Mouse (Mus musculus): ENCODE measurements at regions not wholly inside any gene's neighbourhood (a gene's known extent, or its start where the extent isn't known, plus 50 kb on each side); places are given as distances from the start of the nearest gene placed in this dataset.
"Not testable (repeated sequence)": the region's sequence is repeated elsewhere in the genome, so short reads cannot be mapped to it uniquely, and the experiment has no call there.

DNA sequence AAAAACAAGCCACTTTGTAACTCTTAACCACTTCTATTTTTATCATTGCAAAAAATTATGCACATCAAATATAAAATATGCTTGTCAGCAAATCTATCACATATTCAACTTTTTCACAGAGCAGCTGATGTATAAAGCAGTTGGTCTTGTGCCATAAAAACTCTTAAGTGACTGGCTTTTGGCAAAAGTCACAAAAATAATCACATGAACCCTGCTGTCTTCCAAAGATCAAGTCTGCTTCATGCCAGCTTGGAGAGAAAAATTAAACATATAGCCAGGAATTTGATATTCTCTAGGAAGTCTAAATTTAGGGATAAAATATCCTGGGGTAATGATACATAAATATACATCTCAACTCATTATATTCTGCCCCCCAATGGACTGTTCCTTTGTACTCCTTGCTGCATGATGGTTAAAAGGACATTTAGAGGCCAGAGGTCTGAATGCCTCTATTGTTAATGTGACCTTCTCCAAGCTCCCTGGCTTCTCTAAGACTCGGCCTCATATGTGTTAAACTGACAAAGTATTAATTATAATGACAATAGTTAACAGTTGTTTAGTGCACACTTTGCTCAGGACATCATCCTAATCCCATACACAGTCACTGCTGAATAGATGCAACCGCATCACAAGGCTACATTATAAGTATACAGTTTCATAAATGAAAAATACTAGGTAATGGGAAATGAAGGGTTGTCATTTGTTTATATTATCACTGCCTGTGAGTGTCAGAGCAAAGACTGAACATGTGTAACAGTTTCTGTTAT lies 422.9 kb upstream of the Hs3st1 start:
- no peak for DNase-seq (ENCODE audit: low spot score)

DNA sequence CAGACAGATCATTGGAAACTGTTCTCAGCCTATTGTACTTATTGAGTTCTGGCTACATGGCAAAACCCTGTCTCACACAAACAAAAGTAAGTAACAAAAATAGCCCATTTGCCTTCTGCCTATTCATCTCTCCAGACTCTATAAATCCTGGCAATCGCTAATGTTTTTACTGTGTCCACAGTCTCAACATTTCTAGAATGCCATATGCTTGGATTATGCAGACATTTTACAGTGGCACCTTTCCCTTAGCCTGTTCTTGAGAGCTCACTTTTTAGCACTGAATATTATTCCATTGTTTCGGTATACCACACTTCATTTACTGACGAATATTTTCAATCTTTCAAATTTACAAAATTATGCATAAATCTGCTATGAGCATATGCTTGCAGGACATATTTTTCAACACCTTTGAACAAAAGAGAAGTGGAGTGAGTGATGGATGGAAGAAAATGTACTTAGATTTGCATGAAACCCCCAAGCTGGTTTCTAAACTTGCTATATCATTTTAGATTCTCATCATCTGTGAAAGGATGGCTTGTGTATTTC lies 381.5 kb upstream of the Hs3st1 start:
- DNase-seq (ENCODE audit: low spot score), result no peak

DNA sequence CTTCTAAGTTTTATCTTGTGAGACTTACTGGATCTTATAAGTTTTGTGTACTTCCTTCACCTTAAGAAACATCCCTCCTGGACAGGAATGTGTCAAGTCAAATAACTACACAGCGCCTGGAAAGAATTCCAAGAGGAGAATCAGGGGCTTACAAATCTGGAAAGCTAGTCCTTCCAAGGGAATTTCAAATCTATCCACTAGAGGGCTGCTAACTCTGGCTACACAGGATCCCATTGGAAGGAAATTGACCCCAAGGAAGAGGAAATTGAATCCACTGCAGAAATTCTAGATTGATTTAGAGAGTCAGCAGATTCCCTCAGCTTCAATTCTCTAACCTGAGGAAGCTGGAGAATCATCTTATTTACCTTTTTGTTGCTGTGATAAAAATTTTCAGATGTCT lies 369.1 kb upstream of the Hs3st1 start:
- DNase-seq (ENCODE audit: low spot score), result no peak

DNA sequence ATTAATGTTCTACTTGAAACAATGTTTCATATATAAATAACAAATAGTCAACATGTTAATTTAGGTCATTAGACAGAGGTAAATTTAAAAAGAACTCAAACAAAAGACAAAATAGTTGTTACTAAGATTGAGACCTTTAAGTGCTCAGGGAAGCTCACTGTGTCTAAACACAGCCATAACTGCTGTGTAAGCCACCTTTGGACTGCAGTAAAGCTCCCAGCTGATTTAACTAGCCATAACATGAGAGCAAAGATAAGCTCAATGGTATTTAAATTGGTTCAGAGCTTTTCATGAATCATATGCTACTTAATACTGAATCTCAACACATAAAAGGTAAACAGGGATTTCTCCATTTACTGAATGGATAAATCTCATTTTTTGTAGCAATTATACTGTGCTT lies 361.6 kb upstream of the Hs3st1 start:
- no peak for DNase-seq (ENCODE audit: low spot score)

DNA sequence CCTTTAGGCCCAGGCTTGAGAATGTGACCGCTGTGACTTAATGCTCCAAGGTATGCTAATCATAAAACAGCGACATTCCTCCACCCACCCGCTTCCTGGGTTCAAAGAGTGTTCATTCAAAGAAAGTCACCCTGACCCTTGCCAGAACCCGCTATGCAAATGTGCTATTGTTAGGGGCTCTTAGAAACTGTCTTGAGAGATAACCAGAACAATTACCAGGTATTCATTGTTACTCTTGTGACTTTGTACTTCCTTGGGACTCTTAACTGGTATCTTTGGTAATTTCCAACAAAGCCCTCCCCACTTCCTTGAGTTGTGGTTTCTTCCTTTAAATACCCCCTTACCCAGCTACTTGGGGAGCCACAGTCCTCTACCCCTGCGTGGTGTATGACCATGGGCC lies 334.3 kb upstream of the Hs3st1 start:
- DNase-seq (ENCODE audit: low spot score), result not testable (repeated sequence)

DNA sequence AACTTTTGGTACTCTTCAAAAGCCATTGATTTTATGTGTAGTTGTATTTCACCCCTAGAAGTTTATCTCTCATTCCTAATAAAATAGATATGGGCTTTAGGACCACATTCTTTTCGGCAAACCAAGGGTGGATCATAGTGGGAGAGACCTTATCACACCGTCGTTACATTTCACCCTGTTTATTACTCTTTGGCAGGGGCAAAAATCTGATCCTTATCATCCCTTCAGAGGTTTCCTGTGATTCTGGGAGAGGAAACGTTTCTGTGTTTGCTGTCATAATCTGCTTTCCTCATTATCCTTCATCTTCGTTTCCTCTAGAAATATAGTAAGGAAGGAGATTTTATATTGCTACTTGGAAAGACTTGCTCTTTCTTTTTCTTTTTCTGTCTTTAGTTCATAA lies 290.0 kb upstream of the Hs3st1 start:
- DNase-seq (ENCODE audit: low spot score), result no peak

DNA sequence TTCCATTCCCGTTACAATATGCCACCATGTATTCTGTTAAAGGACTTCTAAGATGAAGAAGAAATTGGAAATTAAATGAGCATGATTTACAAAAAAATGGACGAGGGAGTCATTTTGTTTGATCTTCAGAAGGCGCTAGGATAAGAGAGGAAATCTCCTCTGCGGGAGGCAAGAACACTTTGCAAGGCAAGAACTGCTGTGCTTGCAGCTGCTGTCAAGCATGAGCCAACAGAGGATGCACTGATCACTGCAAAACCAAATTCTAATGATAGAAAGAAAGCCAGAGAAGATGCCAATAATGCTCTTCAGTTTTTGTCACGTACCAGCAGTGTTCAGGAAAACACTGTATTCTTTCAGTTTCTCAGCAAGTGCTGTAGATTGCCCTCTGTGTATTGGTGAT lies 279.2 kb upstream of the Hs3st1 start:
- DNase-seq (ENCODE audit: low spot score), result no peak

DNA sequence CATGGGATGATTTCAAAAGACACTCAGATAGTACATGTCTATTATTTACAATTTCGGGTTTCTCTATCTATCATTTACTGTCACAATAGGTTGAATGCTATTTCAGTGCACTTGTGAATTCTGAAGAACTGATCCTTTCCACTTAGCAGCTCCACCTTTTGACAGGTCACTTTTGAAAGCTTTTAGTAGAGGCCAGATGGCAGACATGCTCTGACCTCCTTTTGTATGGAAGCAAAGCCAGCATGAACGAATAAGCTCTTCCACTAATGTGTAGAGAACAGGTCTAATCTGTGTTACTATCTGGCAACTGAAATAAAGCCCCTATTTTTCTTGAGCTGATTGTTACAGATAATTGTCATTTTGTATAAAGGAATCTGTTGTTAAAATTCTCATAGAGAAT lies 278.4 kb upstream of the Hs3st1 start:
- DNase-seq (ENCODE audit: low spot score), result no peak

DNA sequence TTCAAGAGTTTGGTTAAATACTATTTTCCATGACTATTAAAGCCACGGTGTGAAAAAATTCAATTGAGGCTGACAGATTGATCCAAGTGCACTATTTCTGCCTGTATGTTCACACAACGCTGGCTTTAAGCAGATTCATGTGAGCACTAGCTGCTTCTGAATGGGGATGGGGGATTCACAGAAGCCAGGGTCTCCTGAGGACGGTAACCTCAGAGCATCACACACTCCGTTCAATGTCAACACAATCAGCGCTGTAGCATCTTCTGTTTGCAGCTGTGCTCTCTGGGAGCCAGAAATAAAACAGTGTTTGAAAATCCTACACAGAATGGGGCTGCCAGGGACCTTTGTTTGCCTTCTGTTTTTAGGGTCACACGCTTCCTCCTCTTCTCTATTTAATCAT lies 275.0 kb upstream of the Hs3st1 start:
- DNase-seq (ENCODE audit: low spot score), result no peak

DNA sequence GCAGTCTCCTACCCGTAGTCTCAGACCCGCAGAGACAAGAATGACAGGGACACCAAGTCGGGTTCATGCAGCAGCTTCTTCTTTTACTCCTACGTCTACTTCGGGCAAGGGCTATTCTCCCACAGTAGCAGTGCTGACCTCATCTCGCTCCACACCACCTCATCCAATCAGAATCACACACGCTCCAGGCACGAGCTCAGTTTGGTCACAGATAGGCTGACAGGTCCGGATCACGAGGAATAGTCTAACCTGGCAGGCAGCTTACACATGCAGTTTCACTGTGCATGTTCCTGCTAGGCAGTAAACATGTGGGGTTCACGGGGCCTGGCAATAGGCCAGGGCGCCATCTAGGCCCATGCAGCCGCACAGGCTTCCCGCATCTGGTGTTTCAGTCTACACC lies 260.7 kb upstream of the Hs3st1 start:
- no peak for DNase-seq (ENCODE audit: low spot score)

DNA sequence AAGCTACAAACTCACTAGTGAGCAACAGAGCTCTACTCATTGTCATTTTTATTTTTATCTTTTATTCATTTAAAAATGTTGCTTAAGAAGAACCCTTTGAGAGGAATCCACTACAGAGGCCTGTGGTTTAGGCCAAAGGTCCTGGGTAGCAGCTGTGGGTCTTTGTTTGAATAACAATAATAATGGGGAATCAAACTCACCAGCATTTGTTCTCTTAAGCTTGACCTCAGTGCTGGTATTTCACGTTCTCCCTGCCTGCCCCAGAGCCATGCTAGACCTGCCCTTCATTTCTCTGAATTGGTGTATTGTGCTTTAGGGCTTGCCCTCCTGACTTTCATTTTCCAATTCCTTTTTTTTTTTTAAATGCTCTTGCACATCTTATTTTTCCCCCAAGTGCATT lies 232.8 kb upstream of the Hs3st1 start:
- DNase-seq (ENCODE audit: low spot score), result no peak

DNA sequence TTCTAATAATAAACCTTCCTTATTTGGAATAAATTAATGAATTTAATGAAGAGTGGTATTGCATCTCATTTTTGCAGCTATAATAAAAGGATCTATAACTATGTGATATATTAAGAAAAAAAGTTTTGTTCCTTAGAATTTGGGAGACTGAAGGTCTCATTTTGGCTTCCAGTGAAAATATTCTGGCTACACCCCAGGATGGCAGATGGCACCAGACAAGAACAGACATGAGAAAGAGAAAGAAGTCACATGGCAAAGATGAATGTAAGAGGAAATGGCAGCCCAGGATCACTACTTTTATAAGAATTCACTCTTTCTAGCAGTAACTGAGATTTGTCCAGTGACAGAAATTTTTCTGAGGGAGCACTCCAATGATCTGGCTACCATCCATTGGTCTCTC lies 209.1 kb upstream of the Hs3st1 start:
- no peak for DNase-seq (ENCODE audit: low spot score)

DNA sequence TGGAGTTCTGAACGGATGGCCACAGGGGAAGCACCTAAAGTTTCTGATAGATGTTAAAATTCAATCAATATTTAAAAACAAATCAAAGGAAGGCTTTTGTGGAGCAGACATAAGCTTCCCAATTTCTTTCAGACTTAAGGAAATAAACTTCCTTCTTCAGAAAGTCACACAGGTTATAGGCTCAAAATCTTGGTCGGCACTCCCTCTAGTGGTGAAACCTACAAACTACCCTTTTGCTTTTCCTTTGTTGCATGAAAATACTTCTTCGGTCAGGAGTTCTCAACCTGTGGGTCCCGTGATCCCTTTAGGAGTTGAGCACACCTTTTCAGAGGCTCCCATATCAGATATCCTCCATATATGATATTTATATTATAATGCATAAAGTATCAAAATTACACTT lies 205.7 kb upstream of the Hs3st1 start:
- no peak for DNase-seq (ENCODE audit: low spot score)

DNA sequence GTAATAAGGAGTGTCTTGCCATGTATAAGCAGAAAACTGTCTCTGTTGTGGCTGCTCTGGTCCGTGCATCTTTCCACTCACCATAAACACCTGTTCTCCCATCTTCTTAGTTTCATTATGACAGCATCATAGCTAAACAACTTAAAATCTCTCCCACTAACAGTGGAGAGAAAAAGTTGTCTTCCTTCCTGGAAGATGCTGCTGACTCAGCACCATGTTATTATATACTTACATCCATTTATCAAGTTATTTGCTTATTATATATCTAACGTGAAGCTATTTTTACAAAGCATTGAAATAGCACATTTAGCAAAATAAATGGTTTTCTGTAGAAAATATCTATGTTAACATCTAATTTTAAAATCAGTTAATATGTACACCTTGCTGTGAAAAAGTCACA lies 180.3 kb upstream of the Hs3st1 start:
- DNase-seq (ENCODE audit: low spot score), result no peak

DNA sequence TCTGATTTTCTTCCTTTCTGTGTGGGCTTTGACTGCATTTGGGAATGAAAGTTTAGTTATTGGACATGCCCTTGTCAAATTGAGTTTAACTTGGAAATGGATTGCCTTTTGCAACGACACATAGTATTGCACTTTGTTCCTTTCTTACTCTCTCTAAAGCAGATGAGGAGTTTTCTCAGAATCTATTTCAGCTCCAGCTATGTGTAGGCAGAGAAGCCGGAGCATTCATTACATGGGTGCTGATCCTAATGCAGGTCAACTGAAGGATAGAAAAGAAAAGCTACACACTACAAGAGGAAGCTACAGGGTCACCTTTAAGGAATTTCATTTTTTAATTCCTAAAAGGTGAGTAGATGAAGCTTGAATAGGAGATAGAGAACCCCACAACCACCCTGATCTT lies 176.6 kb upstream of the Hs3st1 start:
- DNase-seq (ENCODE audit: low spot score), result no peak

DNA sequence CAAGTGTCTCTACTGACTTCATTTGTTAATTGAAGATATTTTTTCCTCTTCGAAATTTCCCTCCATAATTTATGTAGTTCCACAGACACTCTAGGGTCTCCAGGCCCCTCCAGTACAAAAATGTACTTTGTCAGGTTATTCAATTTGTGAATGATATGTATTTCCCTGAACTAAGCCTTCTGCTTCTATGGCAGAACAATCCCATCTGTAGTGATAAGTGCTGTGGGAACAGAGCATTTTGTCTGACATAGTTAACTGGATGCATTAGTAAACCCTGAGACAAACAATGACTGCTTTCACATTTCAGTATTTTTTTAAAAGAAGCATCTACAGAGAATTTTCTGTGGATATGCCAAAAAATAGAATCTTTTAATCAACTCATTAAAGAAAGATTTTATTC lies 154.1 kb upstream of the Hs3st1 start:
- no peak for DNase-seq (ENCODE audit: low spot score)

DNA sequence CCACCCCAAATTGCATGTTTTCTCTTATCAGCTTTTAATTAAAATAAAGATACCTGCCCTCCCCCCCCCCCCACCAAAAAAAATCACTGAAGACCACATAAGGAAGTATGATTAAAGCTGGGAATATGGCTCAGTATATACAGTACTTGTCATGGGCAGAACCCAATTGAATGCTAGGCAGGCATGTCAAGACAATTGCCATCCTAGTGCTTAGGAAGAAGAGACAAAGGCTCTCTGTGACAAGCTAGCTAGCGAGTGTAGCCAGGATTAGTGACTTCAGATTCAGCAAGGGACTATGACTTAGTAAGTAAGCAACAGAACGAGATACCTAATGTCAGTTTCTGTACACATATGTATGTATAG lies 116.4 kb upstream of the Hs3st1 start:
- DNase-seq (ENCODE audit: low spot score), result no peak

DNA sequence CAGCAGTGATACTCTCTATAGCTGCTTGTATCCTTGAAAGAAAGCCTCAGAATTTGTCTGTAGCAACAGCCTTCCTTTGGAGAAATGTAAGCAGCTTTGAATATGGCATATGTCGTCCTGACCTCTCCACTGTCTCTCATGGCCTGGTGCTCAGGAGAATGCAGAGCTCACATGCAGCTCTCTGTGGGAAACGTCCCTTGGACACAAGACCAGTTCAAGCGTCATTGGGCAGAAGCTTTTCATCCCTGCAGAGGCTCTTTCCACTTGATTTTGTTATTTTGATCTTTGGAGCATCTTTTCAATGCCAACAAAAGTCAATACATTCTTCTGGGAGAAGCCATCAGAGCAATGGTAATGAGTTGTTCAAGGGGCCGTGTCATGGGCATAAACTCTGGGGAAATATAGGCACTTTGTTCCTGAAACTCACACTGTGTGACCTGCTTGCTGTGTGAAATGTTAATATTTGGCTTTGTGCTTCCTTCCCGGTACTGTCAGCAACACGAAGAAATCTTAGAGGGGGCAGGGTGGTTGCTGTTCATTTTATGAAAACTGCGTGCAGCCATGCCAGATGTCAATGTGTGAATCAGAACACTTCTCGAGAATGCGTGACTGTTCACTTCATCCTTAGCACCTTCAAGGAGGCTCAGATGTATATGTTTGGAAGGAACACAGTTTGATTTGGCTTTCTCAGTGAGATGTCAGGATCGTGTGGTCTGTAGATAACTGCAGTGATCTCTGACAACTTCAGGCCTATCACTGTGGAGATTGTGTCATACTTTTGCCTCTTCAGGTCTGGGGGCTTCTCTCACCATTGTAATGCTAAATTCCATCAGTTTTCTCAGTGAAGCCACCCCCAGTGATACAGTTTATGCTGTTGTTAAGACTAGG lies 115.8 kb upstream of the Hs3st1 start:
- no peak for DNase-seq (ENCODE audit: low spot score)

DNA sequence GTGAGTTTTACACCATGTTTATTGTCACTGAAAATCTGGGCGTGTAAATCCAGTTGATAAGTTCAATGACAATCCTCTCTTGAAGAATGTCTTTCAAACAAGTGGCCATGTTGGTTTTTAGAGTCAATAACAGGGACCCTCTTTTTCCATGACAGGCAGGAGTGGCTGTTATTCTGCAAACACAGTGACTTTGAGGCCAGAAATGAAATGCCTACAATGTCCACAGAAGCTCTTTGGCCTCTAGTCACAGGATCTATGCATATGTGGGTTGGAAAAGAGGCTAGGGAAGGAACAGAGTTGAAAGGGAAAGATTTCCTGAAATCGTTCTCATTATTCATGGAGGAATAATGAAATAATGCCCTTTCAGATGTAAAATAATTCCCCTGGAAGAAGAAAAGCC lies 101.9 kb upstream of the Hs3st1 start:
- DNase-seq (ENCODE audit: low spot score), result no peak

DNA sequence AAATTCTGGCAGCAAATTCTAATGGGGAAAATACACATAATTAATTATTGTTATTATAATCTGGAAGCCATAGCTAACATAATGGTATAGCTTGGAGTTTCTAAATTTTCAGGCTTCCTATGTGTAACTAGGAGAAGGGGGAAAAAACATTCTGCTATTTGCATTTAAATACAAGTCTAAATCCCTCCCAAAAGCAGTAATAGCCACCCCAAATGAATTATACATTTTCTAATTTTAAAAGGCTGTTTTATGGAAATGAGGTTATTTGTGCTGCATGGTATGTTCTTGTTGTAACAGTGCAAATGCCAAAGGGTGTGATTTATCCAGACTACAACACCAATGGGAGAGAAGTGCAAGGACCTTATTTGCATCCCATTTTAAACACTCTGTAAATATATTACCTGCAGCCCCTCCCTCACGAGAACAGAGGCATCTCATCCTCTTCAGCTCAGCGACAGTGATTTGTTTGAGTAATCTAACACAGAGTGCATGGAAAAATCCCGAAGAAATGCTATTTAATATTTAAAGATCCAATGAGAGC lies 101.4 kb upstream of the Hs3st1 start:
- DNase-seq (ENCODE audit: low spot score), result no peak

DNA sequence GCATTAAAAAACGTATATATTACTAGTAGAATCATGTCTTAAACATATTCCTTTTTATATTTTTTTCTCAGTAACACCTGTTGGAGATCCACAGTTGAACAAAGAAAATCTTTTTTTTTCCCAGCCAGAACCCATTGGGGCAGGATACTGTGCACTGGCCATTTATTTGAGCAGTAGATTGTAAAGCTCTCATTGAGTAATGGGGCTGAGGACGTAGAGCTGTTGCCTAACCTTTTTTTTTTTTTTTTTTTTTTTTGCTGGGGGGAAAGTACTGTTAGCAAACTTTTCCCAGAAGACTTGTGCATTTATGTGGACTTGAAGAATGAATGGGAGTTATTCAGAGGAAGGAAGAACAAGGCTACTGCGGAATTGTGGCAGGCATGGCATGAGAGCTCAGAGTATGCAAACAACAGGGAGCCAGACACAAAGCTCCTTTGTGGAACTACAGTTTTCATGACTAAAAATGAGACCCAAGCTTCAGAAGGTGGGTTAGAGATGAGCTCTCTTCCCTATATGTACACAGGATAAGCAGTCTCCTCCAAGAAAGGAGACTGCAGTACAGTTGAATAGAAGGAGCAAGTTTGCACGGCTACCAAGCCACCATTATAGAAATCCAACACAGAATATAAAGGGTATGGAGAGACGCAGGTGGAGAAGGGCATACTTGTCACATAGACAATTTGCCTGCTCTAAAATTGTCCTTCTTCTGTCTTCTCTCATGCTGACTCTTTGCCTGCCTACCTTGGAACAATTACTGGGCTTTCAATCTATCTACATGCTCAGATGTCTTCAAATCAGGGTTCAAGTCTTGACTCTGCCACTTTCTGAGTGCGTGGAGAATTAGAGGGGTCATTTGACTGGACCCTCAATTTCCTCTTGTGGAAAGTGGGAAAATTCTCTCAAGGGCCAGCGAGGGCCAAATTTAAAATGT lies 100.7 kb upstream of the Hs3st1 start:
- DNase-seq (ENCODE audit: low spot score), result no peak

DNA sequence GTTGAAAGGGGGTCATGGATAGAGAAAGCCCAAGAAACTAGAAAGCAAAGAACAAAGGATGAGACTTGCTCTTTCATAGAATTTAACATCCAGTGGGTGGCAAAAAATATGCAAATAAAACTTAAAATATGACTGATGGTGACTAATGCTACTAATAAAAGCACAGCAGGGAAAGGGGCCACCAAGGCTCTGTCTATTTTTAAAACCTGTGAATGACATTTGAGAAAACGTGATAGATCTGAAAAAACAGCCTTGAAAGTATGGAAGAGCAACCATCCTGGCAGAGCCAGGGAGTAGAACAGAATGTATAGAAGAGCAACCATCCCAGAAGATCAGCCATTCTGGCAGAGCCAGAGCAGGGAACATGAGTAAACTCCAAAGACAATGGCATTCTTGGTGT lies 91.9 kb upstream of the Hs3st1 start:
- DNase-seq (ENCODE audit: low spot score), result no peak

All from ovary, postnatal 36 days (tissue).